Mouse (Mus musculus) intestine, embryonic 15.5 days (tissue): Measurements from ENCODE around the gene Ddx51. TPM values are rescaled to one million over a fixed set of nuclear protein-coding genes. Genes with fewer than 3 reads are reported as not detected.

ENCODE experiments used
- ATAC-seq: fragments of 200-750 bp; cut with Nextera tagmentation; 2 replicates; pipeline ENCODE4 v1.8.0; 2017; ENCODE audit warnings: moderate TSS enrichment, moderate library complexity
- H3K27ac ChIP-seq: fragments of 300-500 bp; sonication (generic); 2 replicates; pipeline ENCODE4 v1.5.1; 2015; ENCODE audit warnings: mild to moderate bottlenecking, inconsistent platforms
- H3K27me3 ChIP-seq: fragments of 300-500 bp; sonication (generic); replicated peaks from 2 replicates; pipeline ENCODE4 v1.6.1; 2015; ENCODE audit warnings: inconsistent platforms
- H3K36me3 ChIP-seq: fragments of 300-500 bp; sonication (generic); 2 replicates; pipeline ENCODE4 v1.6.1; 2015; ENCODE audit warnings: inconsistent platforms
- H3K4me1 ChIP-seq: fragments of 300-500 bp; sonication (generic); replicated peaks from 2 replicates; pipeline ENCODE4 v1.6.1; 2015; ENCODE audit warnings: inconsistent platforms
- H3K4me2 ChIP-seq: fragments of 300-500 bp; sonication (generic); replicated peaks from 2 replicates; pipeline ENCODE4 v1.6.1; 2015; ENCODE audit warnings: mild to moderate bottlenecking, inconsistent platforms
- H3K4me3 ChIP-seq: fragments of 300-500 bp; sonication (generic); replicated peaks from 2 replicates; pipeline ENCODE4 v1.5.1; 2015; ENCODE audit warnings: inconsistent platforms
- H3K9ac ChIP-seq: fragments of 300-500 bp; sonication (generic); 2 replicates; pipeline ENCODE4 v1.6.1; 2015; ENCODE audit warnings: inconsistent platforms
- H3K9me3 ChIP-seq: fragments of 300-500 bp; sonication (generic); 2 replicates; pipeline ENCODE4 v1.6.1; 2016; ENCODE audit warnings: inconsistent platforms
- WGBS: fragments of 180-500 bp; shearing (Covaris S2); methylation state at CpG from one replicate; pipeline ENCODE4 v1.1.7; 2015; 5-methylcytosine and 5-hydroxymethylcytosine counted together
- polyA plus RNA-seq: library from polyadenylated mRNA; unstranded; fragments of >200 nt; fragmentation: Nextera tagmentation; extraction: Ambion mirVana; gene quantifications from 2 replicates; pipeline ENCODE4 v1.2.1, GENCODE M21; 2015

The Ddx51 gene
- polyA plus RNA-seq, 1 experiment from 2014 or later = 26.9 TPM

DNA sequence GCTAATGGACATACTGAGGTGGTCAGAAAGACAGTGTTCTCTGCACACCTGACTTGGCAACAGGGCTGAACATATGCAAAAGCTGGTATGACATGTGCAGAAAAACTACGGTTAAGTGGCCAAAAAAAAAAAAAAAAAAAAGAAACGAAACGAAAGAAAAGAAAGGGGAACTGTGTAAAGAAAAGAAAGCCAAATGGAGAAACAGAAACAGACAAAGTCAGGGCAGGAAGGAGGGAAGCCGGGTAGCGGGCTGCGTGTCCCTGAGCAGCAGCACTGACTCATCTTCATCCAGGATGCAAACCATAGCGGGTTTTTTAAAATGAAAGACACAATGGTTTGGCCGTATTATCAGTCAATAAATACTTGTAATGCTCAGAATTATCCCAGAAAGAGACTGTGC is 28.8 kb downstream of the Ddx51 start:
- 90% methylated on average over 8 of the region's 8 CpGs for WGBS
- H3K27ac ChIP-seq = no peak overlapping the region
- no peaks in the 10 kb centered on the region for H3K4me1 ChIP-seq
- no peaks in the 10 kb centered on the region for H3K9me3 ChIP-seq
- no peak overlapping the region for H3K4me3 ChIP-seq
- ATAC-seq = no peak
- H3K27me3 ChIP-seq = no peaks in the 10 kb centered on the region
- H3K4me2 ChIP-seq = no peak overlapping the region
- H3K36me3 ChIP-seq = peaks cover 46% of the 10 kb centered on the region
- H3K9ac ChIP-seq = no peak overlapping the region

DNA sequence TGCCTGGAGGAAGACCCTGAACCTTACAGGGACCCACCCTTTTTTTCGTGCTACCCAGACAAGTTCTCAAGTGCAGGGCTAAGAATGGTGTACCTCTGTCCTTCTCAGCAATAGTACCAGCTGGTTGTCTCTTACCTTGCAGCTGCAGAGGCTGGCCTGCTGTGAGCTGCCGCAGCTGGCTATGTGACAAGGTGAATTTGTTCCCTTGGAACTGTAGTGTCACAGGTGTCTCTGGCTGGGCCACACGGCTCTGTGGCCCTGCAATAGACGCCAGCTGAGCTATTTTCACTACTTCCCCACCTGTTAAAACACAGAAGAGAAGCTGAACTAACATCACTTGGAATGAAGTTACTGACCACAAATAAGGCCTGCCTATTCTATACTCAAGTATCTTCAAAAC is 45.4 kb downstream of the Ddx51 start:
- 88% methylated on average over 4 of the region's 4 CpGs for WGBS
- Histone ChIP-seq H3K9ac (no peak overlapping the region), H3K27ac (no peak overlapping the region), H3K9me3 (no peaks in the 10 kb centered on the region), H3K4me1 (no peaks in the 10 kb centered on the region), H3K27me3 (no peaks in the 10 kb centered on the region), H3K36me3 (peaks cover 55% of the 10 kb centered on the region), H3K4me2 (no peak overlapping the region), H3K4me3 (no peak overlapping the region)
- ATAC-seq = no peak

DNA sequence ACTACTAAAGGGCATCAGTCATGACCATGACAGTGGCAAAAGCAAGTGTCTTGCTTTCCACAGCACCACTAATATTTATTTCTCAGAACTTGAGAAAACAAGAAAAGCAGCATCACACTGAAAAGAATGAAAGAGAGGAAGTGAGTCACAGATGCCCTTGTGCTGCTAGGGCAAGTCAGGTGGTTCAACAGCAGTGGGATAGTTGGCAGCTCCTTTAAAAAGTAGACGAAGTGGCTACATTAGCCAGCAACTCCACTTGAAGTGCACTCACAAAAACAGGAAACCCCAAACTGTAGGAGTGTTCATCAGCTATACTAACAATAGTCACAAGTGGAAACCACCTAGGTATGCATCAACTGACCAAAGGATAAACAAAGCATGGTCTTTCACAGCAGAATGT is 50.8 kb downstream of the Ddx51 start:
- H3K4me3 ChIP-seq = no peak overlapping the region
- no peak overlapping the region for H3K4me2 ChIP-seq
- H3K27ac ChIP-seq = no peak overlapping the region
- H3K36me3 ChIP-seq = peaks cover 45% of the 10 kb centered on the region
- H3K4me1 ChIP-seq = no peaks in the 10 kb centered on the region
- ATAC-seq = no peak
- H3K9me3 ChIP-seq = no peaks in the 10 kb centered on the region
- no peaks in the 10 kb centered on the region for H3K27me3 ChIP-seq
- no peak overlapping the region for H3K9ac ChIP-seq
- WGBS = 87% methylated on average over 1 of the region's 1 CpGs

DNA sequence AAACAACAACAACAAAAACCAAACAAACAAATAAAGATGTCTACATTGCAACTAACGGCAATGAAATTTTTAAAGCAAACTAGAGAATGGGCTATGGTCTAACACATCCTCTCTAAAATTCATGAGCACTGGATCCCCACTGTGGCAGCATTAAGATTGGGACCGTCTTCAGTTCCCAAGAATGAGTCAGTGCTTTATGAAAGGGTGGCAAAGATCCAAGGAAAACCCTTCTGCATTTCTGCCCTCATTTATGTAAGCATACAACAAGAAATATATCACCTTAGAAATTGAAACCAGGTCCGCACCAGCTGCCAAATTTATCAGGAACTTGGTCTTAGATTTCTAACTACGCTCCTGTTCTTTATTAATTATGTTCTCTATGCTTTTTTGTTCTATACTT is 56.0 kb downstream of the Ddx51 start:
- H3K4me1 ChIP-seq = no peaks in the 10 kb centered on the region
- WGBS = 92% methylated on average over 4 of the region's 4 CpGs
- H3K9me3 ChIP-seq = no peaks in the 10 kb centered on the region
- no peak overlapping the region for H3K27ac ChIP-seq
- H3K36me3 ChIP-seq = peaks cover 24% of the 10 kb centered on the region
- H3K27me3 ChIP-seq = no peaks in the 10 kb centered on the region
- H3K4me3 ChIP-seq = no peak overlapping the region
- H3K4me2 ChIP-seq = no peak overlapping the region
- H3K9ac ChIP-seq = no peak overlapping the region
- no peak for ATAC-seq

Other genes starting within 250 kb of the Ddx51 start
- 9.6 and 11.2 TPM in 2 replicates for gene Fbrsl1, start 204.9 kb upstream of the Ddx51 start, polyA plus RNA-seq
- gene Galnt9, start 109.1 kb upstream of the Ddx51 start, polyA plus RNA-seq = 0.36 and 0.53 TPM in 2 replicates
- 57.0 and 57.3 TPM in 2 replicates for gene Noc4l, start within 50 bp of the Ddx51 start, polyA plus RNA-seq
- gene Ep400, start 117.3 kb downstream of the Ddx51 start, polyA plus RNA-seq = 33.6 and 37.4 TPM in 2 replicates
- 64.1 and 69.3 TPM in 2 replicates for gene Pus1, start 127.2 kb downstream of the Ddx51 start, polyA plus RNA-seq
- 10.3 and 12.4 TPM in 2 replicates for gene Ulk1, start 156.6 kb downstream of the Ddx51 start, polyA plus RNA-seq
- 36.7 and 36.9 TPM in 2 replicates for gene Hscb, start 186.3 kb downstream of the Ddx51 start, polyA plus RNA-seq
- 35.7 and 36.4 TPM in 2 replicates for gene Chek2, start 186.5 kb downstream of the Ddx51 start, polyA plus RNA-seq
- 6.9 and 8.0 TPM in 2 replicates for gene Ttc28, start 226.4 kb downstream of the Ddx51 start, polyA plus RNA-seq